Mouse (Mus musculus): ENCODE data around the gene Spata25. TPM values are rescaled to one million over a fixed set of nuclear protein-coding genes. Genes with fewer than 3 reads are reported as not detected.
"Not testable (repeated sequence)": the region's sequence is repeated elsewhere in the genome, so short reads cannot be mapped to it uniquely, and the experiment has no call there.

The Spata25 gene
- total RNA-seq, 2 experiments from 2014 or later = not detected

DNA sequence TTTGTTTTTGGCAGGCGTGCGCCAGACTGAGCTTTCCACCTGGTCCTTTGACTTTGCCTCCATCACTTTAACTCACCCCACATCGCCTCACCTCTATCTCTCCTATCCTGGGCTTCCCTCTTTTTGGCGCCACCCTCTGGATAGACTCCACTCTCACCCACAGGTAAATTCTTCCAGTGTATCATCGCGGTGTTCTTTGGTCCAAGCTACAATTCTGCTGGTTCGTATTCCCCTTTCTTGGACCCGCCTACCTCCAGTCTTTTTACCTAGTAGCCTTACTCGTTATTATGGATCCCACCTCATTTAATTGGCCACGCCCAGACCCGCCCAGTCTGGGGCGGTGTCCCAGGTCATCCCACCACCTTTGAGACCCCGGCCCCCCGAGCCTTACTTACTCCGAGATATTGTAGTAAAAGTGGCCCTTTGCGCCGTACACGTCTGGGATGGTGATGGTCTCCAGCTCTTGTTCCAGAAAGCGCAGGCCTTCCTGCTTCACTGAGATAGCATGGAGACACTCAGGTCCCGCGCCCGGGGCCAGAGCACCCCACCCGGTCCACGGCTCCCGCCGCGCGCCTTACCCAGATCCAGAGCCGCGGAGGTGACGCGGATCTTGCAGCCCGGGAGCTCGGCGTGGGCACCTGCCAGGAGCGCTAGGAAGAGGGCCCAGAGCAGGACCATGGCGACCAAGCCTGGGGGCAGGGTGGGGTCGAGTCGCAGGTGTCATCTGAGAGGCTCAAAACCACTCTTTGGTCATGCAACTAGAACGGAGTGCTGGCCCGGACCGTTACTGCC, 28.2 kb upstream of the Spata25 start:
- no peak for DNase-seq (ENCODE audit: low spot score in 2 of 2)
- intact Hi-C loops (cut with DNase I) = no loop called here

DNA sequence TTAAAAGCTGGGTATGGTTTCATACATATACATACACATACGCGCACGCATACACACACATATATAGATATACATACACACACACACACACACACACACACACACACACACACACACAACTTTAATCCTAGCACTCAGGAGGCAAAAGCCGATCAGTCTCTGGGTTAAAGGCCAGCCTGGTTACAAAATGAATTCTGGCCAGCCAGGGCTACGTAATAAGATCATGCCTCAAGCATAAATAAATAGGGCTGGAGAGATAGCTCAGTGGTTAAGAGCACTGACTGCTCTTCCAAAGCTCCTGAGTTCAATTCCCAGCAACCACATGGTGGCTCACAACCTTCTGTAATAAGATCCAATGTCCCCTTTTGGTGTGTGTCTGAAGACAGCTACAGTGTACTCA, 27.2 kb upstream of the Spata25 start:
- intact Hi-C loops (cut with DNase I); DNase-seq (ENCODE audit: low spot score in 2 of 2): not testable (repeated sequence)

DNA sequence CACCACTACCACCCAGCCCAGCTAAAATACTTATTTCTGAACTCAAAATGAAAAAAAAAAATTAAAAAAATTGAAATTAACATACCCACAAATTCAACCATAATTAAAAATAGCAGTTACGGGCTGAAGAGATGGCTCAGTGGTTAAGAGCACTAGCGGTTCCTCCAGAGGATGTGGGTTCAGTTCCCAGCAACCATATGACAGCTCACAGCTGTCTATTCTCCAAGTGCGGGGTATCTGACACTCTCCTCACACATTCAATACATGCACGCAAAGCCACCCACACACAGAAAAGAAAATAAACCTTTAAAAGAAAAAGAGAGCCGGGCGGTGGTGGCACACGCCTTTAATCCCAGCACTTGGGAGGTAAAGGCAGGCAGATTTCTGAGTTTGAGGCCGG, 21.7 kb upstream of the Spata25 start:
- intact Hi-C loops (cut with DNase I) = no loop called here
- peak in 1 of 2 experiments; percentile 63 for DNase-seq (ENCODE audit: low spot score in 2 of 2)

DNA sequence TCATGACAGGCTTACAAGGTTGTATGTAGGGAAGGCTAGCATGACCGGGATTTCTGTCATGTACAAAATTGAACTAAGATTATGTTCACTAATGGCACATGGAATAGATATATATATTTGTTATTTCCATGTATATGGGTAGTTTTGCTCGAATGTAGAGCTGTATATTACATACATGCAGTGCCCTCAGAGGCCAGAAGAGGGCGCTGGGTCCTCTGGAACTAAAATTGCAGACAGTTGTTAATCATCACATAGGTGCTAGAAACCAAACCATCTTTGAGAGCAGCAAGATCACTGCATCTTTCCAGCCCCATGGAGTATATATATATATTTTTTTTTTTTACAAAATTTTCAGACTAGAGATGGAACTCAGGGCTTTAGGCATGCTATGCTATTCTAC, 17.4 kb upstream of the Spata25 start:
- no peak for DNase-seq (ENCODE audit: low spot score in 2 of 2)
- intact Hi-C loops (cut with DNase I) = no loop called here

DNA sequence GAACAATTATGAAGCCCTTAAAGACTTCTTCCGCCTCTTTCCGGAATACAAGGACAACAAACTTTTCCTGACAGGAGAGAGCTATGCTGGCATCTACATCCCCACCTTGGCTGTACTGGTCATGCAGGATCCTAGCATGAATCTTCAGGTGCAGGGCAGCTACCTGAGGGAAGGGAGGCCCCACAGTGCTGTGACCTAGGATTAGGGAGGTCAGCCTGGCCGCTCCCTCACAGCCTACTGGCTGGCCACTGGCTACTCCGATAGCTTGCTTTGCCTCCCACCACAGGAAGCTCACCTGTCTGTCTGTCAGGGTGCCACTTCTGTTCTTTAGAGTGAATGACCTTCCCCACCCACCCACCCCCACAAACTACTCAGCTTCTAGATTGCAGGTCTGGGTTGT, 6.8 kb upstream of the Spata25 start:
- intact Hi-C loops (cut with DNase I) = no loop called here
- DNase-seq (ENCODE audit: low spot score in 2 of 2) = no peak

DNA sequence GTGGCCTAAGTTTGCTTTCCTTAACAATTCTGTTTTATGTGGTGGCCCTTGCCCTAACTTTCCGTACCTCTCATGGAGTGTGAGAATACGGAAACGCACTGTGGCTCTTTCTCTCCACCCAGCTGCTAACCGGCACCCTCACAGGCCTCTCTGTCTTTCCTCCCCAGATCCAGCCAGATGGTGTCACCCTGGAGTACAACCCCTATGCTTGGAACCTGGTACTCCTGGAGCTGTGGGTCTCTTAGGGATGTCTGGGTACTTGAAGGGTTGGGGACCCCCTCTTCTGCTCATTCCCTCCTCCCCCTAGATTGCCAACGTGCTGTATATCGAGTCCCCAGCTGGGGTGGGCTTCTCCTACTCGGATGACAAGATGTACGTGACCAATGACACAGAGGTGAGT, 6.2 kb upstream of the Spata25 start:
- peak in 1 of 2 experiments; percentile 43 for DNase-seq (ENCODE audit: low spot score in 2 of 2)
- intact Hi-C loops (cut with DNase I) = no loop called here

DNA sequence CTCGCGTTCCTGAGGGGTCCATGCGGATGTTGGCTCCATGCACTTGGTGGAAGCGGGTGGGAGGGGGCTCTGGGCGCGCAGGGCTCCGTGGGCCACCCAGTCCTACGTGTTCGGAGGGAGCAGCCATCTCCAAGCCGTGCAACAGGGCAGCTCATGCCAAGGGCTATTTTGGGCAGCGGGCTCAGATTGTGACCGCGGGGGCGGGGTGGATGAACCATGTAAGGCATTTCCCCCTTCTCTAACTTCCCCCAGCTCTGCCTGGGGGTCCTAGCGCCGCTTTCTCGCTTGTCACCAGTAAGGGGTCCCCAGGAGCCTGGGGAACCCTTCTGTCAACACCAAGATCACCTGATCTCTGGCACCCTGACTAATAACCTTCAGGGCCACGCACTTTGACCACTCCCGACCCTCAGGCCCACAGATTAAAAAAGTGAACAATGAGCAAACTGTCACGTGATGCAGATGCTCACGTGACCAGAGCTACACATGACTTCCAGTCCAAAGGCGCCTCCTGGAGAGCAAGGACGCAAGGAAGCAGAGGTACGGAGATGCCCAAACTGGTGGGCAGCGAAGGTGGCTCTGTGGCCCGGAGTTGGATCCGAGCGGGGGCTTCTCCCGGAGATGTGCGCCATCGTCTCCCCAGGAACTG, 5.1 kb upstream of the Spata25 start, which contains the start of gene Neurl2:
Neurl2 (minus strand) TSS at position 143 of the 646 bp plus-strand sequence.
- intact Hi-C loops (cut with DNase I) = loop anchor here (1.0 to 2.0 kb wide), 2 partner anchors 46 to 77 kb away; partner anchors contain the start of genes Pcif1 and Zfp335
- peak; percentile 93 to 97 for DNase-seq (ENCODE audit: low spot score in 2 of 2)

DNA sequence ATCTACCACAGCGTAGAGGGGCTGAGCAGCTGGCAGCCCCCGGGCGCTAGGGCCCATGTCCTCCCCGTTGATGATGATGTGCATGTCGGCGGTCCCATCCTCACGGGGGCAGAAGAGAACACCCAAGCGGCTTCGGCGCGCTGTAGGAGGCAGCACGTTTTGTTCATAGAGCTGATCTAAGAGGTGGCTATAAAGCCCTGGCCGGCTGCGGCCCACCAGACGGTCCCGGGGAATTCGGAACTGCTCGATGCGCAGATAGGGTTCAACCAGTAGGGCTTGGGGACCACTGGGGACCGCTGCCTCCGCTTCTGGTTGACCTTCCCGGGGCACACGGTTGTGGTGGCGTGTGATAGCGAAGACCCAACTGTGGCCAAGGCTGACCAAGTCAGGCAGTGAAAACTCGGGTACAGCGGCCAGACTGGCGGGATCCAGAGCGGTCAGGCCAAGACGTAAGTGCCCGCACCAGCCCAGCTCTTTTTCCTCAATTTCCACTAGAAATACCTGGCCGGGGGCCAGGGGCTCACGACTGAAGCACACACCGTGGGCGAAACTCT, 4.5 kb upstream of the Spata25 start, which contains the start of gene Ctsa:
Ctsa (plus strand) TSS at position 126 of the 554 bp plus-strand sequence.
- DNase-seq (ENCODE audit: low spot score in 2 of 2) = peak; percentile 78 to 86
- intact Hi-C loops (cut with DNase I) = loop anchor here (1.0 to 2.0 kb wide), 2 partner anchors 46 to 78 kb away; partner anchors contain the start of genes Pcif1 and Zfp335

DNA sequence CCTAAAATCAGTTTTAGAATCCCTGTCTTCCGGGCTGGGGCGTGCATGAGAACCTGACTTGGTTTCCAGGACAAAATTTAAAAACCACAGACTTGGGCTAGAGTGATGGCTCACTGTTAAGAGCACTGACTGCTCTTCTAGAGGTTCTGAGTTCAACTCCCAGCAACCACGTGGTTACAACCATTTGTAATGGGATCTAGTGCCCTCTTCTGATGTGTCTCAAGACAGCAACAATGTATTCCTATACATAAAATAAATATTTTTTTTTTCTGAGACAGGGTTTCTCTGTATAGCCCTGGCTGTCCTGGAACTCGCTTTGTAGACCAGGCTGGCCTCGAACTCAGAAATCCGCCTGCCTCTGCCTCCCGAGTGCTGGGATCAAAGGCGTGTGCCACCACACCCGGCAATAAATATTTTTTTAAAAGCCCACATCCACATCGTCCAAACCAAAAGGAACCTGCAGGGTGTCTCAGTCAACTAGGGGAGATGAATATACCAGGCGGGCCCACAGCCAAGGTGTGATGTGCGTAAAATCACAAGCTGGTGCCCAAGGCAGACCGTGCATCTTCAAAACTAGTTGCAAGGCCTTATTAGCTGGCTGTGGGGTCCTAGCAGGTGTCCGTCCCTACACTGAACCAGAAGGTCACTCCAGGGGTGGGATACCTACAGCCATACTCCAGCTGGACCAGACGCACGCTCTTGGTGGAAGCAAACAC, 3.9 kb upstream of the Spata25 start:
- DNase-seq (ENCODE audit: low spot score in 2 of 2) = peak in 1 of 2 experiments; percentile 26
- intact Hi-C loops (cut with DNase I) = loop anchor here (2.0 kb wide), 1 partner anchor 79 kb away; the partner anchor contains the start of gene Zfp335

DNA sequence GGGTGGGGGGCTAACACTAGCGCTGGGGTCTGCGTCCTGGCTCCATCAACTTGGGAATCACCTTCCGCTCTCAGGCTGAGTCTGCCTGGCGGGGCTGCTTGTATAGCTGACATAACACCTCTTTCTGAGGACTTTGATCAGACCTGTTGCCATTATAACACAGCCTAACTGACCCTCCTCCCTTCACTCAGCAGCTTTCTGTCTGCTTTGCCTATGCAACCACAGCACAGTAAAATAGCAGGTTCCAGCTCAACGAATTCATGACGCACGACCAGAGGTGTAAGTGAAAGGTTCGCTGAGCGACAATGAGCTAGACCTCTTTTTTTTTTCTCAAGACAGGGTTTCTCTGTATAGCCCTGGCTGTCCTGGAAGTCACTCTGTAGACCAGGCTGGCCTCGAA, 2.7 kb upstream of the Spata25 start:
- intact Hi-C loops (cut with DNase I) = no loop called here
- no peak for DNase-seq (ENCODE audit: low spot score in 2 of 2)

DNA sequence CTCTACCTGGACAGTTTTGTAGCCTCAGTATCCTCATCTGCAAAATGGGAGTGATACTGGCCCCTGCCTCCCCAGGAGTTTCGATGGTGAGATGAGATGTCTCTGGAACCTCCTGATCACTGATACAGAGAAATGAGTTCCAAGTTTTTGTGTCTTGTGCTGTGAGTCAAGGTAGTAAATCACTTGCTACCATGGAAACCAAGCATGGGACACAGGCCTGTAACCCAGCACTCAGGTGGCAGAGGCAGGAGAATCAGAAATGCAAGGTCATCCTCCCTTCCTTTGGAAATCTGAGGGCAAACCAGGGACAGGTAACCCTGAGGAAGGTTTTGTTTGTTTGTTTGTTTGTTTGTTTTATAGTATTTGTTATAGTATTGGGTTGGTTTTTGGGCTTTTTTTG, 753 bp upstream of the Spata25 start:
- intact Hi-C loops (cut with DNase I) = no loop called here
- no peak for DNase-seq (ENCODE audit: low spot score in 2 of 2)

DNA sequence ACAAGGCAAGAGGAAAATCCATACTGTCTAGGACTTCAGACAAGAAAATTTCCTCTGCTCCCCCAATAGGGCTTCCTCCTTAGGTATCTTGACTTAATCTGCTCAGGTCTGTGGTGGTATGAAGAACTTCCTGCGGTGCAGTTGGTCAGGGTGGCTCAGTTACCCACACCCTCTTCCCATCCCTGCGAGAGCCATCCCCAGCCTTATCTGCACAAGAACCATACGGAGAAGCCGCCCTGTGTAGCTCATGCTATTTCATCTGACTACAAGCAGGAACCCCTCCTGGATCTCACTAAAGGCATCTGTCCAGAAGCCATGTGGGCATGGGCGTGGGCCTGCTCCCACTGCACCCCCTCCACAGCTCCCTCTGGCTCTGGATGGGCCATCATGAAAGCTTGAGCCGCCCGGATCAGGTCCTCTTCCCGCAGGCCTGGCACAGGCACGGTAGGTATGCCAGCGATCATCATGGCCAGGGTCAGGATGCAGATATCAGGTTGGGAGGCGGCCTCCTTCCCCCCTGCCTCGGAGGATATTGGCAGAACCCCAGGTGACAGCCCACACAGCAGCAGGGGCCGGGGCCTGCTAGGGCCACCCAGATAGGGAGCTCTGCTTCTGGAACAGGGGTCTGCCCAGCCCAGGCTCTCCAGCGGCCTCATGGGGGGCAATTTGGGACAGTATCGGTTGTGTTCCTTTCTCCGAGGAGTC, 1.0 kb downstream of the Spata25 start:
- intact Hi-C loops (cut with DNase I) = no loop called here

DNA sequence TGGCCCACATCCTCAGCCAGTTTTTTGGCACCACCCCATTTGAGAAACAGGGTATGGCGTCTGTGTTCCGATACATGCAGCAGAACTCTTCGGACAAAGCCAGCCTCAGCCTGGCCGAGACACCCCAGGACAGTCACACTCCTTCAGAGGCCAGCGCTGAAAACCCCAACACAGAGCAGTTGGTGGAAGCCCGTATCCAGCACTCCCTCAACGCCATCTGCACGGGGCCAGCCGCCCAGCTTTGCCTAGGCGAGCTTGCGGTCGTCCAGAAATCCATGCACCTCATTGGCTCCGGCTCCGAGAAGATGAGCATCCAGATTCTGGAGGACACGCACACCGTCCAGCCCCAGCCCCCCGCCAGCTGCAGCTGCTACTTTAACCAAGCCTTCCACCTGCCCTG, 2.8 kb downstream of the Spata25 start:
- intact Hi-C loops (cut with DNase I) = no loop called here

More for the DNA sequence above, 1.0 kb downstream of the Spata25 start:
- no peak for DNase-seq (ENCODE audit: low spot score in 2 of 2)

DNA sequence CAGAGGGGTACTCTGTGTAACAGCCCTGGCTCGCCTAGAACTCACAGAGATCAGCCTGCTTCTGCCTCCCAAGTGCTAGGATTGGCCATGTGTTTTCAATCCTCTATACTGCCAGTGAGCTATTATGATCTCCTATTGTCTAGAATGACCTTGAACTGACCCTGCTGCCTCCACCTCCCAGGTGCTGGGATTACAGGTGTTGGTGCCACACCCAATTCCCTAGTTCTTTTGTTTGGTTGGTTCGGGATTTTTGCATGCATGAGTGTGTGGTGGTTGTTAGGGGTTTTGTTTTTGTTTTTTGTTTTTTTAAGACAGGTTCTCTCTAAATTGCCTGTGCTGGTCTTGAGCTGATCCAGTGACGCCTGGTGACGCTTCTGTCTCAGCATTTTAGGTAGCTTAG, 4.4 kb downstream of the Spata25 start:
- intact Hi-C loops (cut with DNase I) = loop anchor here (2.0 kb wide), 1 partner anchor 19 kb away; the partner anchor contains the start of genes Acot8 and Zswim3
- DNase-seq (ENCODE audit: low spot score in 2 of 2) = no peak

More for the DNA sequence above, 2.8 kb downstream of the Spata25 start:
- DNase-seq (ENCODE audit: low spot score in 2 of 2) = no peak

DNA sequence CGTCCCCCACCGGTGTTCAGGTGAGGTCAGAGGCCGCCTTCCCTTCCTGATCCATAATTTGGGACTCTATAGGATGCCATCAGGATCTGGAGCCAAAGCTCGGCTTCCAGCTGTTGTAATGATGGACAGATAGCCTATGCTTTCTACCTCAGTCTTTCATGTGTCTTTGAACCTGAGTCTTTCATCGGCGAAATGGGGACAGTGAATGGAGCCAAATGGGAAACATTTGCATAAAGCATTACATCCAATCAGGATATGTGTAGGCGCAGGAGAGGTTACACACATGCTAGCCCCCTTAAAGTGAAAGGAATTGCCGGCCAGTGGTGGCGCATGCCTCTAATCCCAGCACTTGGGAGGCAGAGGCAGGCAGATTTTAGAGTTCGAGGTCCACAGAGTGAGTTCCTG, 5.2 kb downstream of the Spata25 start:
- DNase-seq (ENCODE audit: low spot score in 2 of 2) = peak in 1 of 2 experiments; percentile 69
- intact Hi-C loops (cut with DNase I) = loop anchor here (2.0 kb wide), 1 partner anchor 18 kb away; the partner anchor contains the start of genes Acot8 and Zswim3

DNA sequence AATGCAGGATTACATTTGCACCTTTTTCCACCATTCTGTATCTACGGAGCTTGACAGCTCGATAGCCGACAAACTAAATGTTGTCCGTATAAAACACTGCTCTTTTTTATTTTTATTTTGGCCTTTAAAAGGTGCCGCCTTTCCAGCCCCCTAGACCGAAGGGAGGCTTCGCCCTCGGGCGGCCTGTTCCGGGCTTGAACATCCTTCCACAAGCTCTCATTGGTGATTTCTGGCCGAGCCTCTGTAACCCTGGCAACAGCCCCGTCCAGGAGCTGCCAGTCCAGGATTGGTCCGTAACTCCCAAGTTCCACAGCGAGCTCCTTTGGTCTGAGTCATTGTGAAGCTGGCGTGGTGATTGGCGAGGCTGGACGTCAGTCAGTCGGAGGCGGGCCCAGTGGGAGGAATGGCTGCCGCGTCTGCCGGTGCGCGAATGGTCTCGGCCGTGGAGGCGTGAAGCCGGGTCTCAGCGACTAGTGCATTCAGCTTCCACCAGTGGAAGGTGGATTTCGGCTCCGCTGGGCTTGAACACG, 5.6 kb downstream of the Spata25 start, which contains the start of gene Zswim1:
Zswim1 (plus strand) TSS at position 51 of the 530 bp plus-strand sequence.
- intact Hi-C loops (cut with DNase I) = loop anchor here (2.0 kb wide), 1 partner anchor 18 kb away; the partner anchor contains the start of genes Acot8 and Zswim3
- peak; percentile 100 for DNase-seq (ENCODE audit: low spot score in 2 of 2)

DNA sequence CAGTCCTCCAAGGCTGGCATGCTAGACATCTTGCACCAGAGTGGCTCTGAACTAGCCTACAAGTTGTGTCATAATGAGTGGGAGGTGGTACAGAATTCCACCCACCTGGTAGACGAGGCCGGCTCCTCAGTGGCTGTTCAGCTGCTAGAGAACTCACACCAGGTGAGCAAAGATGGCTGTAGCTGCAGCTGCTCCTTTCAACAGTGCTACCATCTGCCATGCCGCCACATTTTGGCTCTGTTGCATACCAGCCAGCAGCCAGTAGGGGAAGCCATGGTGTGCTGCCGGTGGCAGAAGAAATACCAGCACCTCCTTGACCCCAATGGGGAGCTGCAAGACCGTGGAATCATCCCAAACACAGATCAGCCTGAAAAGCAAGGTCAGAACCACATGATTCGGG, 7.3 kb downstream of the Spata25 start:
- DNase-seq (ENCODE audit: low spot score in 2 of 2) = peak in 1 of 2 experiments; percentile 27
- intact Hi-C loops (cut with DNase I) = no loop called here

DNA sequence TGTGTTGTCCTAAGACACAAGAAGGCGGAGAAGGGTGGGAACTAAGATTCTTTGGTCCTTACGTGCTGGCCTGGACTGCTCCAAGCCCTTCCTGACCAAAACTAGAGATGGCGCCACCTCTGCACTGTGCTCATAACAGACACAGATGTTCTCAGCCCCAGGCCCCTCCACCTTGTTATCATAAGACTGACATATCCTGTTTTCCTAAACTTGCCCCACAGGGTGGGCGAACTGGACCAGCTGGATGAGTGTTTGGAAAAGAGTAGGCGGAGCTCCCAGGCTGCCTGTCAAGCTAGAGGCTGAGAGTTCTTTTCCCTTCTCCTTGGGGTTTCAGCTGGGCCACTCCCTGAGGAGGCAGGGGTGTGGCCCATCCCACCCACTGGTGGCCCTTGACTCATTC, 10.6 kb downstream of the Spata25 start:
- intact Hi-C loops (cut with DNase I) = no loop called here
- DNase-seq (ENCODE audit: low spot score in 2 of 2) = no peak

Data from left cerebral cortex, postnatal 25 days (tissue).